Mouse (Mus musculus): ENCODE measurements around the gene Sectm1a.
"Not testable (repeated sequence)": the region's sequence is repeated elsewhere in the genome, so short reads cannot be mapped to it uniquely, and the experiment has no call there.

Gene Sectm1a

GRCm38 (mm10) chr11:121047826-121048399 lies 33.1 kb downstream of the Sectm1a start:
- DNase-seq (ENCODE audit: low spot score), result no peak

- DNase-seq (ENCODE audit: low spot score), result peak; percentile 48
Measured at GRCm38 (mm10) chr11:121045286-121045685, 35.7 kb downstream of the Sectm1a start.

DNA sequence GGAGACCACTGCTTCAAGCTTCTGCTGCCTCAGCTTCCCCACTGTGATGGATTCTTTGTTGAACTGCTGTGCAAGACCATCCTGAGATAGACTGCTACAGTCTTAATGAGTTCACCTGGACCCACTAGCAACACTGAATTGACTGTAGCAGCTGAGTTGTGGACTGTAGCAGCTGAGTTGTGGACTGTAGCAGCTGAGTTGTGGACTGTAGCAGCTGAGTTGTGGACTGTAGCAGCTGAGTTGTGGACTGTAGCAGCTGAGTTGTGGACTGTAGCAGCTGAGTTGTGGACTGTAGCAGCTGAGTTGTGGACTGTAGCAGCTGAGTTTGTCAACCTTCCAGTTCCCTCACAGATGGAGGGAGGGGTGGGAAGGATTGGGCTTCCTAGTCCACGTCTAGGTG lies 38.0 kb downstream of the Sectm1a start:
- not testable (repeated sequence) for DNase-seq (ENCODE audit: low spot score)

DNA sequence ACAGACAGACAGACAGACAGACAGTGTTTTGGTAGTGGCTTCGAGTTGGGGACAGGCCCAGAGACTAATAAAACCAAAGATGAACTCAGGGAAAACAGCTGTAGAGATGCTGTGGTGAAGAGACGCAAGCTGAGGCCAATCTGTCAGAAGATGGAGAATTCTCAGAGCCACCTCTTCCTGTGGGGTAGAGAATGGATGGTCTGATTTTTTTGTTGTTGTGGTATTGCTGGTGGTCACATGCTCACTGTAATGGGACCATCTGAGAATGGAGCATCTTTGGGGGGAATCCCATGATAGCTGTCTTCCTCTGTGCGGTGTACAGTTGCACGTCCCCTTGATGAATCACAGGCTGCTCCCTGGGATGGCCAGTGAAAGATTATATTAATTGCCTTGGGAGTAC lies 38.5 kb downstream of the Sectm1a start:
- DNase-seq (ENCODE audit: low spot score), result no peak

DNA sequence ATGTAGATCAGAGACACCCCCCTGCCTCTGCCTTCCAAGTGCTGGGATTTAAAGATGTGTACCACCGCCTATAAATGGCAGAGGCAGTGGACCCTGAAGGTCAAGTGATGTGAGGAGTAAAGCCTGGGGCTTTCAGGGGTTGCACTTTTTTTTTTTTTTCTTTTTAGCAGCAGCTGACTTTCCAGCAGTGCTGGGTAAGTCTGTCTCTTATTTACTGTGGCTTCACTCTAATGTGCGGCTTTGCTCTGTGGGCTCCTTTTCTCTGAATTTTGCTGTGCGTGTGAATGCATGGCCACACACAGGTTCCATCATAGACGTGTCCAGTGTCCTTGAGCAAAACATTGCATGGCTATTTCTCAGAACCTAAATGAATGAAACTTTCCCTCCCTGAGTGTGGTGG lies 39.4 kb downstream of the Sectm1a start:
- DNase-seq (ENCODE audit: low spot score), result no peak

GRCm38 (mm10) chr11:121041212-121041611 lies 39.8 kb downstream of the Sectm1a start:
- DNase-seq (ENCODE audit: low spot score), result peak; percentile 68

DNA sequence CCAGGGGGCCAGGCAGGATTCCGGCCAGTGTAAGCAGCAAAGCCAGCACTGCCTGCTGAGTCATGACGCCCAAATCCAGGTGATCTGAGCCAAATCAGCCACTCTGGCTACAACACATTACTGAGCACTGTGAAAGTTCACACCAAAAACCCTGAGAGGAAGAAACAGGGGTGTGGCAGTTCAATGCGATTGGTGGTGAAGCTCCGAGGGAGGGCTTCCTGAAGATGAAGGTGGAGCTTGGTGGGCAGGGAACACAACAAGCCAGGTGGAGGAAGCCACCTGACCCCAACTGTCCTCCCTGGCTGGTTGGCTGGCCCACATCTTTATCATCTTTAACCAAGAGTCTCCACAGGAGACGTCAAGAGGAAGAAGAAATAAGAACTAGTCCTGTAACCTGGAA lies 41.7 kb downstream of the Sectm1a start, which contains the start of gene Cd7:
Gene Cd7 (minus strand): TSS at position 117 of the 400 bp plus-strand sequence.
- no peak for DNase-seq (ENCODE audit: low spot score)

- DNase-seq (ENCODE audit: low spot score), result no peak
Measured at GRCm38 (mm10) chr11:121038366-121039240, 42.4 kb downstream of the Sectm1a start.

GRCm38 (mm10) chr11:121033118-121033517 lies 47.9 kb downstream of the Sectm1a start:
- no peak for DNase-seq (ENCODE audit: low spot score)

DNA sequence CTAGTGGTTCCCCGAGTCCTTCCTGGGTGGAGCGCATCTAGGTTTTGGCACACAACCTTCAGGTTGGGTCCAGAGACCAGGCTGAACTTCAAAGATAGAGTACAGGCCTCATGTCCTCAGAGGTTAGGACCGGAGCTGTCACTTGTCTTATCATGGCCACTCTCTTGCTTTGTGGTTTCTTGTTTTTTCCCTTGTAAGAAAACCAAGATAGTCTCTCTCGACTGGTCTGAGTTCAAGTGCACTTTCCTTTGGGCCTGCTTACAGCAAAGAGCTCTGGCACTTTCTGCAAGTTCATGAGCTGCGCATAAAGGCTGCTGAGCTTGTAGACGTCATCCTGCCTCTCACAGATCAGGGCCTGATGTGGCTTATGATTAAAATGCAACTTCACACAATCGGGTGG lies 53.8 kb downstream of the Sectm1a start:
- DNase-seq (ENCODE audit: low spot score), result no peak

DNA sequence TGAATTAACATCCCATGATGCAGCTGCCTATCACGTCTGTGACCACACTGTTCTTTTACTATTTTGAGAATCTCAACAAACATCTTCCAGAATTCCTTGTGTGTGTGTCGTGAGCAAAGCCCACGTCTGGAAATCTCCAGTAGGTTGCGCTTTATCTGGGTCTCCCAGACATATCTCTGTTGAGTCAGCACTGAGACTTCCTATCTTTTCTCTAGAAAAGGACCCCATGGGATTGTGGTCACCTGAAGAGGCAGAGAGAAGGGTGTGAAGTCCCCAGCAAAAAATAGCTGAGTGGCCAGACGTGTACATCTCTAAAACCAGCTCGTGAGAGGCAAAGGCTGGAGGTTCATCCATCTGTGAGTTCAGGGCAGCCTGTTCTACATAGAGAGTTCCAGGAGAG lies 56.9 kb downstream of the Sectm1a start:
- no peak for DNase-seq (ENCODE audit: low spot score)

- no peak for DNase-seq (ENCODE audit: low spot score)
Measured at GRCm38 (mm10) chr11:121019501-121019900, 61.5 kb downstream of the Sectm1a start.

- peak; percentile 36 for DNase-seq (ENCODE audit: low spot score)
Measured at GRCm38 (mm10) chr11:121017703-121018102, 63.3 kb downstream of the Sectm1a start.

Data from testis, postnatal 14 days (tissue).